Mouse (Mus musculus) CH12F3 (cell line): ENCODE results near the gene Depdc7.

Source experiments
- in situ Hi-C: fragments of 300-500 bp; cut with MboI; formaldehyde crosslinking; loops from 2 replicates; pipeline ENCODE4 v1.14.3; 2020; ENCODE audit warnings: low sequenced_read_pairs

Gene Depdc7

GRCm38 (mm10) chr2:104717231-104717735, 25.4 kb downstream of the Depdc7 start:
- in situ Hi-C loops, result no loop called here

DNA sequence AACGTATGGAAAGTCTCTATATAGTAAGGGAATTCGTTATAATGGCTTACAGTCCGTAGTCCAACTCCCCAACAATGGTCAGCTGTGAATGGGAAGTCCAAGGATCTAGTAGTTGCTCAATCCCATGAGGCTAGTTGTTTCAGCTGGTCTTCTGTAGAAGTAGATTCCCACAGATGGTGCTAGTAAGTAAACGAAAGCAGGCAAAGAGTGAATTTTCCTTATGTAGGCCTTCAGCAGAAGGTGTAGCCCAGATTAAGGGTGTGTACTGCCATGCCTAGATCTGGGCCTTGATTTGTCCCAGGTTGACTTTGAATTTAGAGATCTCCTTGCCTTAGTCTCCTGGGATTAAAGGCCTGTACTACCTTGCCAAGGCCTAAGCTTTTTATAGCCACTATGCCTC, 26.4 kb downstream of the Depdc7 start, which contains the start of gene Pin1rt1:
Gene Pin1rt1, minus strand, starts transcription at position 101 of the 400 bp plus-strand sequence.
- in situ Hi-C loops, result no loop called here

DNA sequence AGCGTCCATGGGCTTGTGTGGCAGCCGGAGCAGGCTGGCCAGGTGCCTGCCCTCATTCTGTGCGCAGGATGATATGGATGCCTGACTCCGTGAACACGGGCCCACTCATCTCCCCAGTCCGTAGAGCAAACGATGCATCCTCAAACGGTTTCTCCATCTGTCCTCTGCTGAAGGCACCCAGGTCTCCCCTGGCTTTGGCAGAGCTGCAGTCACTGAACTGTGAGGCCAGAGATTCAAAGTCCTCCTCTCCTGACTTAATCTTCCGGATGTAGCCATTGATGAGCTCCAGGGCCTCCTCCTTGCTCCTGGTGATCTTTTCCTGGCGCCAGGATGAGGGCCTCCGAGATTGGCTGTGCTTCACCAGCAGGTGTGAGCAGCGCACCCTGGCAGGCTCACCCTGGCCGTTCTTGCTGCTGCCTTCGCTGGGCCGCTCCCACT, 28.4 kb downstream of the Depdc7 start:
- in situ Hi-C loops, result no loop called here

GRCm38 (mm10) chr2:104712486-104712809, 30.2 kb downstream of the Depdc7 start:
- in situ Hi-C loops, result no loop called here

DNA sequence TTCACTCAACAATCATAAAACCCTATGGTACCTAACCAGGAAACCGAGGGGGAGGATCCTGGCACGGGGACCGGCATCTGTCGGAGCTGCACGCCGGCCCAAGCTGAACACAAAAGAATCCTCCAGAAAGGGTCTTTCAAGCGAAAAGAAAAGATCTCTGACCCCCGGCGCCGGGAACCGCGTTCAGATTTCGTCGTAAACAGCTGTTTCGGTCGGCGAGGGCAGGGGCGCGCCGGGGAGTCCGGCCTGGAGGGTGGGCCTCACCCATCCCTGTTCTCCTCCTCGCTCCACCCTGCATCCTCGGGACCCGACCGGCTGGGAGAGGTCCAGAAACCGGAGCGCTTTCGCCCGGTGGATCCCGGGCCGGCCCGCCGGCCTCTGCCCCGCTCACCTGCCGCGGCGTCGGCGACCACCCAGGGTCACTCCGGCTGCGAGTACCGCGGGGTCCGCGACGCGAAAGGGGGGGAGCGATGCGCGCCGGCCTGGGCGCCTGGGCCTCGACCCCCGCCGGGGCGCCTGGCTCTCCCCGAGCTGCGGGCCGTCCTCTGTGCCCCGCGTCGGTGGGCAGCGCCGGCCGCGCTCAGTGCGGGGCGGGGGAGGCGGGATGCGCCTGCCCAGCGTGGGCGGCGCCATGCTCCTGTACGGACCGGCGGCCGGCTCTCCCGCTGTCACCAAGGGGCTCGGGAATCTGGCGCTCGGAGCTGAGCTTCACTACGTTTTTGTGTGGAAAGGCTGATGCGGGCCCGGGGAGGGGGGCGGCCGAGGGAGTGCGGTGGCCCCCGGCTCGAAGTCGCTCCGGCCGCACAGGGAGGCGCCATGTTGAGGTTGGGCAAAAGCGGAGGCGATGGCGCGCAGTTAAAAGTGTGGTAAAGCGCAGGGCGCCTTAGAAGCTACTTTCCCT, 30.8 kb downstream of the Depdc7 start, which contains the start of gene Tcp11l1:
Gene Tcp11l1, minus strand, starts transcription at position 585 of the 901 bp plus-strand sequence.
- in situ Hi-C loops, result no loop called here

DNA sequence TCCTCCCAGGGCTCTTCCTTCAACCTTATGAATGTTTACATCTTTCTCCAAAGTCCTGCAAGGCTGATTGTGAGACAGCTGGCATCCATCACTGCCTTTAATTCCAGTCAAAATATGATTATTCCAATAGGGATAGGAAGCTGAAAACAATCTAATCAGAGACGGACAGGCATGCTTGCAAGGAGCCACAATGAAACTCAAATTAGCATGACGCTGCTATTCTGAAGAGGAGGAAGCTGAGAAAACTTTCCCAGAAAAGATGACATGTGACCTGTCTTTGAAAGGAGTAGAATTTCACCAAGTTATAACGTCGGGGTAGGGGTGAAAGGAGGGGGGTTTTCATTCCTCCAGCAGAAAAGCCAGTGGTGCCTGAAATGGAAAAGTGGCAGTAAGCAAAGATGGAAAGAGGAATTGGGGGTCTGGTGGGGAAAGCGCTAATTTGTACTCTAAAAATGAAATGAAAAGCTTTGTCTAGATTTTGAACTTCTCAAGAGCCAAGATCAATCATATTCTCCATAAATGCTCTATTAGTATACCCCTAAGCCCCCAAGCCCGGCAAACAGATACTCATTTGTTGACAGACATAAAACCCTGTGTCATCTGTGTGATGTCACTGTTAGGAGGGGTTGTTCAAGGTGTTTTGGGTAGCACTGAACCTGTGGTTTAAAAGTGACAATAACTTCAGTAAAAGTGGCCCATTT, 31.9 kb downstream of the Depdc7 start:
- in situ Hi-C loops, result no loop called here

DNA sequence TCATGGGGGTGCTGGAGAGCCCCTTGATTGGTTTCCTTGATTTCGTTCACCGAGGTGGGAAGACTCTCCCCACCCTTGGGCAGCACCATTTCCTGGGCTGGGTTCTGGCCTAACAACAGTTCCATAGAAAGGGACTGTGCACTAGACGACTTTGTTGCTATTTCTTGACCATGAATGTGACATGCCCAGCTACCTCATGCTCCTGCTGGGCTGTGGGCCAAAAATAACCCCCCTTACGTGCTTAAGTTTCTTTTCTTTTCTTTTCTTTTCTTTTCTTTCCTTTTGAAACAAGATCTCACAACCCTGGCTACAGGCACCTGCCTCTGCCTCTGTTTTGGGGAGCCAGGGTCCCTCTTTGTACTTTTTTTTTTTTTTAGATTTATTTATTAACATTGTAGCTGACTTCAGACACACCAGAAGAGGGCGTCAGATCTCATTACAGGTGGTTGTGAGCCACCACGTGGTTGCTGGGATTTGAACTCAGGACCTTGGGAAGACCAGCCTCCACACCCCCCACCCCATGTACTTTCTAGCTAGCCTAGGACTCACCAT, 32.8 kb downstream of the Depdc7 start:
- in situ Hi-C loops, result no loop called here

GRCm38 (mm10) chr2:104704355-104704754, 38.3 kb downstream of the Depdc7 start:
- in situ Hi-C loops, result no loop called here

GRCm38 (mm10) chr2:104703158-104703557, 39.5 kb downstream of the Depdc7 start:
- in situ Hi-C loops, result no loop called here

DNA sequence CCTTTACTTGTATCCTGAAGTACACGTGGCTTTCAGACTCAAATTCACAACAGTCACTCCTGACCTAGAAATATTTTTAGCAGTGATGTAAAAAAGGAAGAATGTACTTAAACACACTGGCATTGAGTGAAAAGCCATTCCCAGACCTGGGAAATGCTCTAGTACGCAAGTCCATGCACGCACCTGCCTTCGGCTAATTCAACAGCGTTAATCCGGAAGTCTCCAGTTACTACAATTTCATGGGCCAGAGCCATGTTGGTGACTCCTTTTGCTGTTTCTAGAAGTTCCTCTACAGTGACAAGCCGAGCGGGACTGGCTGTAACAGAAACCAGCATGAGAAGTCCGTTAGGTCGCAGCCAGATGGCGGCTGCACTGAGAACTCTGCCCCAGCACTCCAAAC, 43.0 kb downstream of the Depdc7 start:
- in situ Hi-C loops, result no loop called here

DNA sequence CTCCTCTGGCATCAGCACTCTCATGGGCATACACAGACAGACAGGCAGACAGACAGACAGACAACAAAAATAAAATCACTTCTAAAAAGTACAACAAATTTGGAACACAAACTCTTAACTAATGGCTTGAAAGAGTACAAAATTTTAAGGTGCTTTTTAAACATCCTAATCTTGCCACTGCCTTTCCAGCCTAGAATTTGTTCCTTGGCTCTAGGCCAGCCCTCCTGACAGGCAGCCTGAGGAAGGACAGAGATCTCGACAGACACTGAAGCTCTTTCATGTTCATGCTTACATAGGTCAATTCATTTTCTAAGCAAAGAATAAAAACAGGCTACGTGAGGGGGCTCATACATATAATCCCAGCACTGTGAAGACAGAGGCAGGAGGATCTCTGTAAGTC, 50.1 kb downstream of the Depdc7 start:
- in situ Hi-C loops, result no loop called here

- in situ Hi-C loops, result no loop called here
Measured at GRCm38 (mm10) chr2:104690720-104691119, 52.0 kb downstream of the Depdc7 start.

- in situ Hi-C loops, result loop anchor here (10.0 kb wide), 1 partner anchor 66 kb away; no protein-coding TSS in a partner anchor
Measured at GRCm38 (mm10) chr2:104688724-104689123, 54.0 kb downstream of the Depdc7 start.

- in situ Hi-C loops, result loop anchor here (10.0 kb wide), 1 partner anchor 66 kb away; no protein-coding TSS in a partner anchor
Measured at GRCm38 (mm10) chr2:104688321-104688720, 54.4 kb downstream of the Depdc7 start.

GRCm38 (mm10) chr2:104687261-104687660, 55.4 kb downstream of the Depdc7 start:
- in situ Hi-C loops, result loop anchor here (10.0 kb wide), 1 partner anchor 68 kb away; no protein-coding TSS in a partner anchor

GRCm38 (mm10) chr2:104685418-104685817, 57.3 kb downstream of the Depdc7 start:
- in situ Hi-C loops, result loop anchor here (10.0 kb wide), 1 partner anchor 69 kb away; no protein-coding TSS in a partner anchor

DNA sequence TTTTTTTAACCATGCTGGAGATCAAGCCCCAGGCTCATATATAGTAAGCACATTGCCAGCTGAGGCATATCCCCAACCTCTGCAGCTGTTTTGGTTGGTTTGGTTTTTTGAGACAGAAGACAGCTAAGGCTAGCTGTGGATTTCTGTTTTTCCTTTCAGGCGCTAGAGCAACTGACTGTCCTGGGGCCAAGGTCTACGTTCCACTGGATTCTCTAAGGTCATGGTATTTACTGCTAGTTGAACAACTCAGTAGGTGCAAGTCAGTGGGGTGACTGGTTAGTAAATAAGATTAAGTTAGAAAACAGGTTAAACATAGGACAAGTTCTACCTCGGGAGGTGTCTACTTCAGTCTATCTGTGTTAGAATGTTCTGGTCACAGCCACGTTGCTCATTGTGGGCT, 57.9 kb downstream of the Depdc7 start:
- in situ Hi-C loops, result loop anchor here (10.0 kb wide), 1 partner anchor 70 kb away; no protein-coding TSS in a partner anchor

DNA sequence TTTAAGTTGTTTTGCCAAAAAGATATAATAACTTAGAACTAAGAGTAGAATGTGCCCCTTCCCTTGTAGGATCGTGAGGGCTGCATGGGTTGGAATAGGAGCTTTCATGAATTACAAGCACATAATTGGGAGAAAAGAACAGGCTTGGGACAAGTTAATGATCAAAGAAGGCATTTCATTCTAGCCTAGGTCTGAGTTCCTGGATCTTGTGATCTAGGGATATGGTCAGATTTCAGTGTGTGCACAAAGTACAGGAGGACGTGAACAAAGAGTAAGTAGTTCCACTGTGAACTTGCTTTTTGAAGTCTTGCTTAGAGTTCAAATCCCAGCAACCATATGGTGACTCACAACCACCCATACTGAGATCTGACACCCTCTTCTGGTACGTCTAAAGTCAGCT, 65.4 kb downstream of the Depdc7 start:
- in situ Hi-C loops, result no loop called here
